Mouse (Mus musculus): Measurements from ENCODE around the gene Ces1e.

- no peak for TF ChIP-seq POLR2A (IDR thresholded peaks at IDR 0.05; ENCODE audit: extremely low read depth, insufficient read depth, low read length)
- TF ChIP-seq CTCF (IDR thresholded peaks at IDR 0.05; ENCODE audit: low read depth, low read length): peak; percentile 41
Measured at GRCm38 (mm10) chr8:93217867-93218266, 11.6 kb downstream of the Ces1e start.
